Mouse (Mus musculus): ENCODE measurements around the gene Tmem163. TPM values are rescaled to one million over a fixed set of nuclear protein-coding genes. Genes with fewer than 3 reads are reported as not detected.

The Tmem163 gene
- total RNA-seq, 2 experiments from 2014 or later, result 4.8 to 9.5 TPM

DNA sequence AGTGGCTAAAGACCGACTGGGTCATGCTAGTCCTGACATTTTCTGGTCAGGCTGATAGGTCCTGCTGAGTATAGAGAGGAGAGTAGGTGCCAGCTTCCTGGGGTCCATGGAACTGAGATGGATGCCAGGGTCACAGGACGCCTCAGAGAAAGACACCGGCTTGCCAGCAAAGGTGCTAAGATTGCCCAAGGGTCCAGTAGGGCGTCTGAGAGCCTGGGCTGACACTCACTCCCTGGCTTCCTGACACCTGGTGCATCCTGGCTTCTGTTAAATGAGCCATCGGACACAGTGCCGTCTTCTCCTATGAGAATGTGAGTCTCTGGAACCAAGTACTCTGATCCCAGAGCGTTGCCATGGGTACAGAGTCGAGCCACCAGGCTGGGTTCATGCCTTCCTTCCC lies 170.4 kb downstream of the Tmem163 start:
- no peak for DNase-seq

GRCm38 (mm10) chr1:127508067-127508739 lies 171.1 kb downstream of the Tmem163 start:
- intact Hi-C loops (cut with DNase I), result no loop called here

More for the DNA sequence above, 170.4 kb downstream of the Tmem163 start:
- intact Hi-C loops (cut with DNase I), result no loop called here

GRCm38 (mm10) chr1:127507042-127507650 lies 172.2 kb downstream of the Tmem163 start:
- intact Hi-C loops (cut with DNase I), result no loop called here
- no peak for DNase-seq

More at GRCm38 (mm10) chr1:127508067-127508739, 171.1 kb downstream of the Tmem163 start:
- no peak for DNase-seq

DNA sequence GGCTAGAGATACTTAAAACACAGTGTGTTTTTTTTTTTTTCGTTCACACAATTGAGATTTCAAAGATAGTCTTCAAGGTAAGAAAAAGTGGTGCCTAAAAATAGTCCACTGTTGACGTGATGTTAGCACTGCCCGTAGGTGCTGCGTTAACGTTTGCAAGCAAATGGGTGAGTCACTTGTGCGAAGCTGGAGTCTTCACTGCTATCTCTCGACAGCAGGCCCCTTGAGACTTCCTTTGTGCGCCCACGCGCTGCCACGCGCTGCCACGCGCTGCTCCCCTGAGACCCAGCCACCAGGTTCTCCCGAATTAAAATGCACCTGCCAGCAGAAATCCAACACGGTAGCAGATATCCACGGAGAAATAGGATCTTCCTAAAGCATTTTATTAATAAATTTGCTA lies 178.6 kb downstream of the Tmem163 start:
- intact Hi-C loops (cut with DNase I), result loop anchor here (1.0 to 5.0 kb wide), 3 partner anchors 180 to 265 kb away; no protein-coding TSS in a partner anchor
- DNase-seq, result no peak

GRCm38 (mm10) chr1:127500219-127500618 lies 179.1 kb downstream of the Tmem163 start:
- intact Hi-C loops (cut with DNase I), result loop anchor here (1.0 to 5.0 kb wide), 3 partner anchors 181 to 265 kb away; no protein-coding TSS in a partner anchor
- DNase-seq, result peak; percentile 74 to 76

GRCm38 (mm10) chr1:127498746-127499145 lies 180.6 kb downstream of the Tmem163 start:
- no peak for DNase-seq
- intact Hi-C loops (cut with DNase I), result loop anchor here (5.0 to 10.0 kb wide), 3 partner anchors 426 to 726 kb away; no protein-coding TSS in a partner anchor

- DNase-seq, result peak; percentile 52 to 59
- intact Hi-C loops (cut with DNase I), result loop anchor here (5.0 to 10.0 kb wide), 3 partner anchors 428 to 728 kb away; no protein-coding TSS in a partner anchor
Measured at GRCm38 (mm10) chr1:127496737-127497543, 182.4 kb downstream of the Tmem163 start.

- intact Hi-C loops (cut with DNase I), result loop anchor here (5.0 kb wide), 1 partner anchor 470 kb away; no protein-coding TSS in a partner anchor
- DNase-seq, result peak; percentile 22 to 49
Measured at GRCm38 (mm10) chr1:127487161-127487560, 192.2 kb downstream of the Tmem163 start.

GRCm38 (mm10) chr1:127484826-127485225 lies 194.5 kb downstream of the Tmem163 start:
- DNase-seq, result peak; percentile 27 to 62
- intact Hi-C loops (cut with DNase I), result loop anchor here (5.0 kb wide), 1 partner anchor 468 kb away; no protein-coding TSS in a partner anchor

DNA sequence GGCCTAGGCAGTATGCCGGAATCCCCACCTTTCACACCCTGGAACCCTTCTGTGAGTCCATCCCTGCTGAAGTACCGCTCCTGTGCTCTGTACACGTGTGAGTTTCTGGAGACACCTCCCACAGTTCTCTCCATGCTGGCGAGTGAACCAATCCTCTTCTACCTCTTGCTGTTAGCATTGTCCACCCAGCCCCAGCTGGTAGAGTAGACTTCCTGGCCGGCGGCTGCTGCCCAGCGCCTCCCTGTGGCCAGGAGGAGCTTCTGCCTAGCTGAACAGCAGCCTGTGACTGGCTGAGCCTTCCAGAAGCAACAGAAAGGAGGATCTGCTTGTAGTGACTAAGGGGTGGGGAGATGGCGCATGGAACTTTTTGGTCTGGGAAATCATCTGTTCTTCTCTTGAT lies 195.2 kb downstream of the Tmem163 start:
- intact Hi-C loops (cut with DNase I), result no loop called here
- DNase-seq, result no peak

DNA sequence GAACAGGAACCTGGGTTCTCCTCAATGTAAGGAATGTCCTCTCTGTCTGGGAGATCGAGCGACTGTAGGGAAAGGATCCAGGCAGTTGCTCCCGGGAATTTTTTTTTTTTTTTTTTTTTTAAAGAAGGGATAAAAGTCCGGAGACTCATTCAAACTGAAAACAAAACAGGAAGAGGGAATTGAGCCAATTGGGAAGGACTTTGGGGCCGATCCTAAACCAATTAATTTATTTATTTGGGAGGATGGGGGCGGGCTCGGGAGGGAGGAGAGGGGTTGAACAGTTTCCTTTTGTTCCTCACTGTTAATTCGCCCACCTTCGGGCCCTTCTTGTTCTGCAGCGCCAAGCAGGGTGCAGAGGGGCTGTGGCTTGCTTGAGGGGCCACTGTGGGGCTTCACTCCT lies 196.4 kb downstream of the Tmem163 start:
- no peak for DNase-seq
- intact Hi-C loops (cut with DNase I), result no loop called here

DNA sequence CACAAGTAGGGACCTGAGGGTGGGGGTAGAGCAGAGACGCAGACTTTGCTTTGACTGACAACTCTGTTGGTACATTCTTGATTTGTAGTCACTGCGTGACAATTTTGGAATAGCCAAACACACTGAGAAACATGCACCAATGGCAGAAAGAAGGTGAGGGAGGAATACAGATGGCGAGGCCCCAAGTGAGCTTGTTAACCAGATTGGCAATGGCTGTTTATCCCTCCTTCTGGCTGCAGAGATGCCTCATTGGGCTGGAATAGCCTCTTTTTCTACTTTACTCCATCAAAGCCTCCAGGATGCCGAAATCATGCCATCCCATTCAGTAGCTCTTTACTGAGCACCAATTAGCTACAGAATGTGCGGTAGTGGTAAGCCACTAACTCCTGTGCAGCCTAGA lies 203.6 kb downstream of the Tmem163 start:
- intact Hi-C loops (cut with DNase I), result no loop called here

DNA sequence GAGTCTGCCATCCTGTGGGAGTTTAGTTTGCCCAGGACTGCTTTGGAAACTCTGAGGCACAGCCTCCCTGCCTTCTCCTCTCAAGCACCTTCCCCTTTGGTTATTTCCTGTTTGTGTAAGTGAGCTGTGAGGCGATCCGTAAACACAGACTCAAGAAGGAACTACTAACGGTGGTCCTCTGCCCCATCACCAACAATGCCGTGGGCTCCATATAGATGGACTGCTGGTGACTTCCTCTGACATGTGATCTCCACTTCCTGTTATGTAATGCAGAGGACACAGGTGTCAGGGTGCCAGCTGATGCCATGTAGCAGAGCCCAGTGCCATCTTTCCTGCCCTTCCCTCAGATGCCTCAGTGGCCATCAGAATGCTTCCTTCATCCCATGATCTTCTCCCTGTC lies 209.2 kb downstream of the Tmem163 start:
- DNase-seq, result no peak
- intact Hi-C loops (cut with DNase I), result no loop called here

More for the DNA sequence above, 203.6 kb downstream of the Tmem163 start:
- DNase-seq, result no peak

DNA sequence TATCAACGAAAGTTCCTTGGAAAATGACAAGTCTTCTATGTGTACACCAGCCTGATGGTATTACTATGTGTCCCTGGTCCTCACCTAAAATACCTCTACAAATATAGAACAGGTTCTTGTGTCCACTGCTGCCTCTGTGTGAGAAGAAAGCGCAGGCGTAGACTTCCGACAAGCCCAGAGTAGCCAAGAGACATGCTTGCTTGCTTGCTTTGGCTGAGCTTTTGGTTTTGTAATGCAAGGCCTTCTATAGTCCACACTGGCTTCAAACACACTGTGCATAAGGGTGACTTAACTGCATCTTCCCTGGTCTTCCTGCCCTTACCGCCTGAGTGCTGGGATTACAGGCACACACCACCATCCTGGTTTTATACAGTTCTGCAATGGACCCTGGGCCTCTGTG lies 212.1 kb downstream of the Tmem163 start:
- intact Hi-C loops (cut with DNase I), result no loop called here
- no peak for DNase-seq

GRCm38 (mm10) chr1:127465292-127465691 lies 214.1 kb downstream of the Tmem163 start:
- intact Hi-C loops (cut with DNase I), result no loop called here
- no peak for DNase-seq

- intact Hi-C loops (cut with DNase I), result no loop called here
- no peak for DNase-seq
Measured at GRCm38 (mm10) chr1:127464041-127464440, 215.3 kb downstream of the Tmem163 start.

GRCm38 (mm10) chr1:127461017-127461416 lies 218.3 kb downstream of the Tmem163 start:
- no peak for DNase-seq
- intact Hi-C loops (cut with DNase I), result no loop called here

- no peak for DNase-seq
- intact Hi-C loops (cut with DNase I), result loop anchor here (1.0 to 5.0 kb wide), 4 partner anchors 47 to 447 kb away; no protein-coding TSS in a partner anchor
Measured at GRCm38 (mm10) chr1:127459576-127459975, 219.8 kb downstream of the Tmem163 start.

DNA sequence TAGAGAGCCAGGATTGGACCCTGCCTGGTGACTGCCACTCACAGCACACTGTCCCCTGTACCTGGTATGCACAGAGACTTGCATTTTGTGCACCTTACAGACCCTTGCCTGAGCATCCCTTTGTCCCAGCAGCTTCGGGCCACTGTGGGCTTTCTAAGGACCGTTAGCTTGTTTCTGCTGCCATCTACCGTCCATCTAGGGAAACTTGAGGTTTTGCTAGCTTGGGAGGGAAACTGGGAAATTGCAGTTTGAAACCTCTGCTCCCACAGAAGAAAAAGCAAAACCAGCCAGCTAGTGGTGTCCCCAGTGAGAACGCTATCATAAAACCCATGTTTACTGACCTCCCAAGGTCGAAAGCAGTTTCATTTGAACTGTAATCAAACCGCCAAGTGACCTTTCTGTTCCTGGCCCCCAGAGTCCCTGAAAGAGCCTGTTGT lies 220.3 kb downstream of the Tmem163 start:
- DNase-seq, result peak; percentile 59 to 63
- intact Hi-C loops (cut with DNase I), result loop anchor here (1.0 to 5.0 kb wide), 4 partner anchors 47 to 446 kb away; no protein-coding TSS in a partner anchor

- intact Hi-C loops (cut with DNase I), result no loop called here
- no peak for DNase-seq
Measured at GRCm38 (mm10) chr1:127453397-127453796, 226.0 kb downstream of the Tmem163 start.
